Mouse (Mus musculus) heart, embryonic 16.5 days (tissue): Measurements from ENCODE around the gene Ccdc85b. TPM values are rescaled to one million over a fixed set of nuclear protein-coding genes. Genes with fewer than 3 reads are reported as not detected.

Experiments
- ATAC-seq: fragments of 200-750 bp; cut with Nextera tagmentation; replicated peaks from 2 replicates; pipeline ENCODE4 v1.8.0; 2017; ENCODE audit warnings: moderate number of reproducible peaks; ENCODE audit not compliant: insufficient read depth, low FRiP score; ENCODE audit errors: extremely low read depth
- H3K27ac ChIP-seq: fragments of 300-500 bp; sonication (generic); 2 replicates; pipeline ENCODE4 v1.5.1; 2014; ENCODE audit warnings: mild to moderate bottlenecking, low read length, control low read depth, moderate library complexity
- H3K27me3 ChIP-seq: fragments of 300-500 bp; sonication (generic); 2 replicates; pipeline ENCODE4 v1.6.1; 2014; ENCODE audit warnings: low read length, mixed read lengths; ENCODE audit not compliant: control insufficient read depth, insufficient read depth
- H3K36me3 ChIP-seq: fragments of 300-500 bp; sonication (generic); 2 replicates; pipeline ENCODE4 v1.6.1; 2014; ENCODE audit not compliant: control insufficient read depth, insufficient read depth
- H3K4me1 ChIP-seq: fragments of 300-500 bp; sonication (generic); 2 replicates; pipeline ENCODE4 v1.6.1; 2014; ENCODE audit warnings: low read length, mixed read lengths; ENCODE audit not compliant: control insufficient read depth, insufficient read depth
- H3K4me2 ChIP-seq: fragments of 300-500 bp; sonication (generic); 2 replicates; pipeline ENCODE4 v1.6.1; 2014; ENCODE audit warnings: low read depth, mild to moderate bottlenecking, control low read depth, low read length
- H3K4me3 ChIP-seq: fragments of 300-500 bp; sonication (generic); 2 replicates; pipeline ENCODE4 v1.5.1; 2014; ENCODE audit warnings: mild to moderate bottlenecking, control low read depth, low read length
- H3K9ac ChIP-seq: fragments of 300-500 bp; sonication (generic); 2 replicates; pipeline ENCODE4 v1.6.1; 2014; ENCODE audit warnings: low read length, control low read depth
- H3K9me3 ChIP-seq: fragments of 300-500 bp; sonication (generic); replicated peaks from 2 replicates; pipeline ENCODE4 v1.6.1; 2016; ENCODE audit warnings: low read length; ENCODE audit not compliant: control insufficient read depth
- WGBS: fragments of 180-500 bp; shearing (Covaris S2); extraction: QIAGEN DNeasy Blood & Tissue Kit; methylation state at CpG from one replicate; pipeline ENCODE4 v1.1.7; 2014; 5-methylcytosine and 5-hydroxymethylcytosine counted together
- polyA plus RNA-seq: library from polyadenylated mRNA; unstranded; fragments of >200 nt; fragmentation: Nextera tagmentation; extraction: Ambion mirVana; gene quantifications from 2 replicates; pipeline ENCODE4 v1.2.1, GENCODE M21; 2015

The Ccdc85b gene
- polyA plus RNA-seq, 1 experiment from 2014 or later = 7.6 TPM

DNA sequence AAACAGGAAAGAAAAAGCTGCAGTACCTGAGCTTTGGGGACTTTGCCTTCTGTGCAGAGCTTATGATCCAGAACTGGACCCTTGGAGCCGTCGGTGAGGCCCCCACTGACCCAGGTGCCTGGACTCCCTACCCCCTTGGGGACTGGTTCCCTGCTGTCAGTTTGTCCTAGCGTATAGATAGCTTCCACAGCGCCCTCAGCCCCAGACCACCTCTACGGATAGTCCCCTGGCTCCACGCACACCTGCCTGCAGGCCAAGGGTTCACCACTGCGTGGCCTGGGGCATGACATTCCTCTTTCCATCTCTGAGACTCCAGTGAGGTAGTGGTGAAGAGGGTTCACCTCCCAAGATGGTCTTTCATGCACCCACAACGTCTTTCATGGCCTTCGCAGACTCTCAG lies 5.5 kb upstream of the Ccdc85b start:
- H3K9me3 ChIP-seq = no peaks in the 10 kb centered on the region
- H3K27me3 ChIP-seq = no peaks in the 10 kb centered on the region
- no peak for ATAC-seq
- H3K4me2 ChIP-seq = no peak overlapping the region
- peaks cover 19% of the 10 kb centered on the region for H3K4me1 ChIP-seq
- no peak overlapping the region for H3K4me3 ChIP-seq
- 89% methylated on average over 9 of the region's 9 CpGs for WGBS
- peaks cover 33% of the 10 kb centered on the region for H3K36me3 ChIP-seq
- no peak overlapping the region for H3K9ac ChIP-seq
- no peak overlapping the region for H3K27ac ChIP-seq

DNA sequence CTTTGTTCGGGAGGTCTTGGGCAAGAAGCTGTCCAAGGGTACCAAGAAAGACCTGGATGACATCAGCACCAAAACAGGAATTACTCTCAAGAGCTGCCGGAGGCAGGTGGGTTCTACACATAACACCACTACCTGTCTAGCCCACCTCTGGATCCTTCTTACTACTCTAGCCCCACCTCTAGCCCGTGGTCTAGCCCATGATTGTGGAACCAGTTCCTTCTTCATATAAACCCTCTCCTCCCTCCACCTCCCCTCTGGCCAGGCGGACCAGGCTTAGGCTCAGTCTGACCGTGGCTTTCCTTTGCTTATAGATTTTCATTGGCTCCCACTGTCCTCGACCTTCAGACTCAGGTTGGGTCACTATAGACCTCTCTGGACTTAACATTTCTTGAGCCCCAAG lies 3.7 kb upstream of the Ccdc85b start:
- Histone ChIP-seq H3K4me1 (peaks cover 26% of the 10 kb centered on the region), H3K27ac (no peak overlapping the region), H3K4me3 (peak overlapping the region; percentile 87), H3K9ac (peak overlapping the region; percentile 88), H3K36me3 (peaks cover 25% of the 10 kb centered on the region), H3K4me2 (peak overlapping the region; percentile 93), H3K27me3 (no peaks in the 10 kb centered on the region), H3K9me3 (no peaks in the 10 kb centered on the region)
- ATAC-seq = no peak
- WGBS = 84% methylated on average over 6 of the region's 6 CpGs

DNA sequence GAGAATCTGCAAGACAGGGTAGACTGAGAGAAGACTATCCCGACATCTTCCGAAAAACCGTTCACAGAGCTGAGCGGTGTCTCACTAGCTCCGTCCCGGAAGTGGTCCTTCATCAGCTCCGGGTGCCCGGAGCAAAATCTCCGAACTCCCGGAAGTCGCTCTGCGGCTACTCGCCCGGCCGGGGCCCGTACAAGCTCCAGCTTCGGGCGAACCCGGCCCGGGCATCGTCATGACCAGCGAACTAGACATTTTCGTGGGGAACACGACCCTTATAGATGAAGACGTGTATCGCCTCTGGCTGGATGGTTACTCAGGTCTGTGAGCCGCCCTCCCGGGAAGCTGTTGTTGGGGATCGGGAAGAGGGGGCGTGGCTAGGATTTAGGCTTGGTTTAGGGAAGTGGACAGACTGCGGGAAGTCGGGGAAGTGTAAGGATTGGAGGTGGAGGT lies 2.8 kb upstream of the Ccdc85b start, which contains the start of gene Fibp:
Gene Fibp, plus strand, starts transcription at position 151 of the 447 bp plus-strand sequence.
- Histone ChIP-seq H3K4me3 (peak within 1 kb of the TSS; percentile 87), H3K4me1 (peaks cover 36% of the 10 kb centered on the region), H3K4me2 (peak within 1 kb of the TSS; percentile 93), H3K9me3 (no peaks in the 10 kb centered on the region), H3K27me3 (no peaks in the 10 kb centered on the region), H3K36me3 (peaks cover 16% of the 10 kb centered on the region), H3K9ac (peak within 1 kb of the TSS; percentile 88), H3K27ac (peak within 1 kb of the TSS; percentile 78)
- 0% methylated on average over 32 of the region's 32 CpGs for WGBS
- ATAC-seq = peak; percentile 26; the same call in 1 of the 2 replicates

DNA sequence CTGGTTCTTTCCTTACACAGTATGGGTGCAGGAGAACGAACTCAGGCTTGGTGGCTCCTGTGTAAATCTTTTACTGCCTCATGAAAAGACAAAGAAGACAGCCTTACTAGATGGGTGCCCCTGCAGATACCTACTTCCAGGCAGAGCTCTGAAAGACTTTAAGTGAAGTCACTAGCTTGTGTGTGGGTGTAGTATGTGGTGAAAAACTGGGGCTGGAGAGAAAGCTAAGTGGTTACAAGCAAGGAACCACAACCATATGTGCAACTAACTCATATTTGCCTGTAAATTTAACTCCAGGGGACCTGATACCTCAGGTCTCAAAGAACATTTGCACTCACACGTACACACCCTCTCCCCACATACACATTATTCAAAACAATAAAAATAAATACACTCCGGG lies 2.2 kb upstream of the Ccdc85b start:
- Histone ChIP-seq H3K9ac (peak overlapping the region; percentile 88), H3K27ac (peak overlapping the region; percentile 58; the same call in 1 of the 2 replicates), H3K4me3 (peak overlapping the region; percentile 87), H3K27me3 (no peaks in the 10 kb centered on the region), H3K9me3 (no peaks in the 10 kb centered on the region), H3K4me1 (peaks cover 41% of the 10 kb centered on the region), H3K4me2 (peak overlapping the region; percentile 93), H3K36me3 (peaks cover 10% of the 10 kb centered on the region)
- WGBS = 25% methylated on average over 3 of the region's 3 CpGs
- no peak for ATAC-seq

DNA sequence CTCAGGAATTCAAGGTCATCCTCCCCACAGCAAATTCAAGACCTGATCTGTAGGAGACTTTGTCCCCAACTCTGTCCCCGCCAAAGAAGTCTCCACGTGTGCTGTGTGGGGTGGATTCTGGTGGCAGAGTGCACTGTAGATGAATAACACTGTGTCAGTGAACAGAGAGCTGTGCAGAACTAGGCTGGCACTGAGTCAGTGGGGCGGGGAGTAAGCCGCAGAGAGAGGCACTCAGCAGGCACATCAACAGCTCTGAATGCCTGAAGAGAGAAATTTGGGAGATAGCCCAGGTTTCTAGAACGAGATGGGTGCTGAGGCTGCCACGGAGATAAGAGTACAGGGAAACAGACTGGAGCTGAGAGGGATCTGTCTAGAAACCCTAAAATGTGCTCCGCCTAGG lies 1.3 kb upstream of the Ccdc85b start:
- Histone ChIP-seq H3K36me3 (peaks cover 8% of the 10 kb centered on the region), H3K27me3 (no peaks in the 10 kb centered on the region), H3K4me1 (peaks cover 37% of the 10 kb centered on the region), H3K9me3 (no peaks in the 10 kb centered on the region), H3K9ac (no peak overlapping the region), H3K4me3 (no peak overlapping the region), H3K27ac (no peak overlapping the region), H3K4me2 (no peak overlapping the region)
- ATAC-seq = no peak
- 59% methylated on average over 7 of the region's 7 CpGs for WGBS

DNA sequence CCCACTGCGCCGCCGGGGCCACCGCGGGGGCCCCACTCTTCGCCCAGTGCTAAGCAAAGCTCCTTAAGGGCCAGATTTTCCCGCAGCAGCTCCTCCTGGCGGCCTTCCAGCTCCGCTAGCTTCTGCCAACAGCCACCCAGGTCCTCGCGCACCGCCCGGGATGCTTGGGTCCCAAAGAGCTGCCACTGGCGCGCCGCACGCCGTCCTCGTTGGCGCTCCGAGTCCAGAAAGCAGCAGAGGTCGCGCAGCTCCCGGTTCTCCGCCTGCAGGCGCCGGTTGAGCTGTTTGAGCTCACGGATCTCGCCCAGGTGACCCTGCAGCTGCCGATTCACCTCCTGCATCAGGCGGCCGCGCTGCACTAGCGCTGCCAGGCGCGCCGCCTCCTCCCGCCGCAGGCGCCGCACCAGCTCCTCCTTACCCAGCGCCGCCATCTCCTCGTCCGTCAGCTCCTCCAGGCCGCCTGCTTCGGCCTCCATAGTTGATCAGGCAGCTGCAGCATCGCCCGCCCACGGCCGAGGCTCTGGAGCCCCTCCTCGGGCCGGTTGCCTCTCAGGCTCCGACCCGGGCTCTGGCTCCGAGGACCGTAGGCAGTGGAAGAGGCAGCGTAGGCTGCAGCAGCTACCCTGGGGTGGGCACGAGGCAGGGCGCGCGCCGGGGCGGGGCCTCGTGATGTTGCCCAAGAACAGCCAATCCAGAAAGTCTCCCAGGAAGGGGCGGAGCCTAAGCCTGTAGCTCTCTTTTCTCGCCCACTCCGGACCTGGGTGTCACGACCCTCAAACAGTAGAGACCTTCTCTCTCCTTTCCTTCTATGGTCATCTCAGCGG lies 560 bp downstream of the Ccdc85b start:
- Histone ChIP-seq H3K4me2 (peak overlapping the region; percentile 98), H3K27ac (peak overlapping the region; percentile 89), H3K9me3 (no peaks in the 10 kb centered on the region), H3K27me3 (no peaks in the 10 kb centered on the region), H3K4me1 (peaks cover 32% of the 10 kb centered on the region), H3K36me3 (no peaks in the 10 kb centered on the region), H3K4me3 (peak overlapping the region; percentile 71), H3K9ac (peak overlapping the region; percentile 82)
- under 1% methylated on average over 70 of the region's 70 CpGs for WGBS
- peak; percentile 91 for ATAC-seq

DNA sequence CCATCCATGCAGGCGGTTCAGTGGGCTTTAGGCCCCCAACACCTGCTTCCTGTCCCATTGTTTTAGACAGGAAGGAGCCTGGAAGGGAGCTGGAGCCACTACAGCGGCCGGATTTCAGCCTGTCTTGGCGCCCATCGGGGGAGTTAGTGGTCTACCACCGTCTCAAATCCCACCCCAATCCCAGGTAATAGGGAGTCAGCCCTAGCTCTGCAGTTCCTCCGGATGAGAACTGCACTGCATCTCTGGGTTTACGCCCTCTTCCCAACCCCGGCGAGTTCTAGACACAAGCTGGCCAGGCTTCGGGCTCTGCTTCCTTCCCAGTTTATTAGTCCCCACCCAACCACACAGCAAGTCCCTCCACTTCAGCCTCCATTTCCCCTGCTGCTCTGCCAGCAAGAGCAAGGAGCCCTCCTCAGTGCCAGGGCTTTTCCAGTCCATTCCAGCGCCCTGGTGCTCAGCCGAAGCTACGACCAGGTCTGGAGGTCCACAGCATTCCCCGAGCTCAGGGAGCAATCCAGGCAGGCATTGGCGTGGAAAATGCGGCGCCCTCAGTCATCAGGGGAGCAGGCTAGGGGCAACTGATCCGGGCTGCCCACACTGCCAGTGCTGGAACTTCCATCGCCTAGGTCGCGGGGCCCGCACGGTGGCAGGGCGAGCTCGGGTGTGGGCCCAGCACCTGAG lies 1.3 kb downstream of the Ccdc85b start:
- Histone ChIP-seq H3K4me2 (peak overlapping the region; percentile 98), H3K27ac (peak overlapping the region; percentile 89), H3K27me3 (no peaks in the 10 kb centered on the region), H3K4me3 (peak overlapping the region; percentile 71), H3K4me1 (peaks cover 30% of the 10 kb centered on the region), H3K9ac (peak overlapping the region; percentile 82), H3K9me3 (no peaks in the 10 kb centered on the region), H3K36me3 (no peaks in the 10 kb centered on the region)
- ATAC-seq = peak; percentile 15; the same call in 1 of the 2 replicates
- 3% methylated on average over 26 of the region's 26 CpGs for WGBS

DNA sequence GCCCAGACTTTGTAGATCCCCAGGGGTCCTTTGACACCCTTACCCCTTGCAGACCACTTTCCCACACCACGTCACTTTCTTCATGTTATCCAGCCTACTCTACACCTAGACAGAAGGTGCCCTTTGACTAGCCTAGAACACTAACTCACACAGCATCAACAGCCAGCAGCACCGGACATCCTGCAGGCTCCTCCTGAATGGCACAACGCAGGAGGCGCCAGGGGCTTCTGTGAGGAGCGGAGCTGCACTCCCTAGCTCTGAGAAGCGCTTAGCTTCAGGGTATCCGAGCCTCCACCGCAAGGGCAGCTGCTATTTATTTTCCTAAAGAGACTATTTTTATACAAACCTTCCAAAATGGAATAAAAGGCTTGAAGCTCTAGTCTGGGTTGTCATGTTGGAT lies 2.1 kb downstream of the Ccdc85b start:
- H3K4me2 ChIP-seq = peak overlapping the region; percentile 98
- peak overlapping the region; percentile 71 for H3K4me3 ChIP-seq
- no peaks in the 10 kb centered on the region for H3K36me3 ChIP-seq
- no peaks in the 10 kb centered on the region for H3K9me3 ChIP-seq
- peak overlapping the region; percentile 89 for H3K27ac ChIP-seq
- H3K9ac ChIP-seq = peak overlapping the region; percentile 82
- peaks cover 25% of the 10 kb centered on the region for H3K4me1 ChIP-seq
- ATAC-seq = no peak
- 60% methylated on average over 8 of the region's 8 CpGs for WGBS
- H3K27me3 ChIP-seq = peaks cover under 1% of the 10 kb centered on the region; the same call in 1 of the 2 replicates

DNA sequence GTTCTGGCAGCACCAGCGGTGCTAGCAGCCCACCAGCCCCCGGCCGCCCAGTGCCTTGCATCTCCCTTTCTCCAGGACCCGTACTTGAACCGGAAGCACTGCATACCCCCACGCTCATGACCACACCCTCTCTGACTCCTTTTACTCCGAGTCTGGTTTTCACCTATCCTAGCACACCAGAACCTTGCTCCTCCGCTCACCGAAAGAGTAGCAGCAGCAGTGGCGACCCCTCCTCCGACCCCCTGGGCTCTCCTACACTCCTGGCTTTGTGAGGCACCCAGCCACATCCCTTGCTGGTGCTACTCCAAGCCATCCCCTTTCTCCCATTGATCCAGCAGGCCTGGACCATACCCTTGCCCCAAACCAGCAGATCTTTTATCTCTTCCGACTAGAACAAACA lies 2.7 kb downstream of the Ccdc85b start:
- no peaks in the 10 kb centered on the region for H3K36me3 ChIP-seq
- H3K9me3 ChIP-seq = no peaks in the 10 kb centered on the region
- H3K9ac ChIP-seq = peak overlapping the region; percentile 82
- H3K4me2 ChIP-seq = peak overlapping the region; percentile 98
- peaks cover 6% of the 10 kb centered on the region for H3K27me3 ChIP-seq
- no peak for ATAC-seq
- H3K4me3 ChIP-seq = peak overlapping the region; percentile 71
- peaks cover 25% of the 10 kb centered on the region for H3K4me1 ChIP-seq
- WGBS = 75% methylated on average over 12 of the region's 12 CpGs
- no peak overlapping the region for H3K27ac ChIP-seq
